Mouse (Mus musculus) embryo, embryonic 10 days (tissue): ENCODE data around the gene Isg20.

Source experiments
- DNase-seq: peaks from one replicate; pipeline ENCODE4 v3.0.0-alpha.2; 2015; ENCODE audit warnings: low spot score

Gene Isg20

DNA sequence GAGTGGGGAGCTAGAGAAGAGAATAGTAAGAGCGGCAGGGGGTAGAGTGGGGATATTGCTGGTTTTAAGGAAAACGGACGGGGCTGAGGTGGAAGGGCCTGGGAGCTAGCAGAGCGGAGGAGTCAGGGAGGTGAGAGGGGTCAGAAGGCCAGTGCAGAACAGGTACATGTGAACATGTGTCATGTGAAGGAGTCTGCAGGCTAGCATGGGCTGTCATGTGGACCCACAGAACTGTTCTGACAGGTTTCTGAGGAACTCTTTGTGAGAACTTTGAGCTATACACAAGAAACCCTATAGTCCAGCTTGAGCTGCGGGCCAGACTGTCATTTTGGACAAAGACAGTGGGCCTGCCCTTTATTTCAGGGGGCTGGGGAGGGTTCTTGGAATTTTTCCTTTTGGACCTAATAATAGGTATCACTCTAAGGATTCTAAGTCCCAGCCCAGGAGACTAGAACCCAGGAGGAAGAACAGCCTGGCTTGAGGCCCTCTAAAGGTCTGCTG lies at the start of gene Isg20:
Gene Isg20, plus strand, starts transcription at position 451 of the 501 bp plus-strand sequence.
- DNase-seq, result no peak

DNA sequence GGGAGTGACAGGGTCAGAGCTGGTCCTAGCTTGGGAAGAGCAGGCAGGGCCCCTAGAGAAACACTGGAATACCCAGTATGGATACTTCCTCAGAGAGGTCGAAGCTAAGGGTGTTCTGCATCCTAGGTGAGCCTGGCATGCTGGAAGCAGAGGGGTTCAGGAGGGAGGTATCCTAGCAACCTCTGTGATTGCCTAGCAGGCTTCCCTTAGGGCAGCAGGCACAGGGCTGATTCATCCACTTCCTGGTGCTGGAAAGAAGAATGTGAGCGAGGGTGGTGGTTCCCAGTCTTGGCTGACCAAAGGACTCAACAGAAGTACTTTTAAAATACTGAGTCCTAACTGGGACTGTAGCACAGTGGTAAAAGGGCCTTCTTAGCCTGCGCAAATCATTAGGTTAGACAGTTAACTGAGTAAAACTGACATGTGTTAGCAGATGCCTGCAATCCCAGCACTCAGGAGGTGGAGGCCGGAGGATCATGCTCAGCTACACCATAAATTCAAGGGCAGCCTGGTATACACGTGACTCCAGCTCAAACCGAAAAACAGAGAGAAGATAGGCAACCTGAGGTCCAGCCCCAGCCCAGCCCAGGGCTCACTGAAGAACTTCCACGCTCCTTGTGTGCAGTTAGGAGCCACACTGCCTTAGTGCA lies 49.3 kb upstream of the Isg20 start:
- DNase-seq, result no peak

DNA sequence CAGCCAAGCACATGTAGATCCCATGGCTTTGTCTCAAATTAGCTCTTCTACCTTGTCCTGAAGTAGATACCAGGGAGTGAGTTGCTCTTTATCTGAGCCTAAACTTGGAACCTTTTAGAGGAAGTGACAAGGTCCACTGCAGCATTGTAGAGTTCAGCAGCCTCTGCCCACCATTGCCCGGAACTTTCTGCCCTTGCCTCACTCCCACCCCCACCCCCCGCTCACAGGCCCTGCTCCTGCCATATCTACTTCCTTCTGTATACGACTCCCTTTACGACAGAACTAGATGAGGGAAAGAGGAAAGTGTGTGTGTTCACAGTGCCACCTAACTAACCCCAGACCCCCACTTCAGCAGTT lies 48.8 kb upstream of the Isg20 start:
- no peak for DNase-seq

DNA sequence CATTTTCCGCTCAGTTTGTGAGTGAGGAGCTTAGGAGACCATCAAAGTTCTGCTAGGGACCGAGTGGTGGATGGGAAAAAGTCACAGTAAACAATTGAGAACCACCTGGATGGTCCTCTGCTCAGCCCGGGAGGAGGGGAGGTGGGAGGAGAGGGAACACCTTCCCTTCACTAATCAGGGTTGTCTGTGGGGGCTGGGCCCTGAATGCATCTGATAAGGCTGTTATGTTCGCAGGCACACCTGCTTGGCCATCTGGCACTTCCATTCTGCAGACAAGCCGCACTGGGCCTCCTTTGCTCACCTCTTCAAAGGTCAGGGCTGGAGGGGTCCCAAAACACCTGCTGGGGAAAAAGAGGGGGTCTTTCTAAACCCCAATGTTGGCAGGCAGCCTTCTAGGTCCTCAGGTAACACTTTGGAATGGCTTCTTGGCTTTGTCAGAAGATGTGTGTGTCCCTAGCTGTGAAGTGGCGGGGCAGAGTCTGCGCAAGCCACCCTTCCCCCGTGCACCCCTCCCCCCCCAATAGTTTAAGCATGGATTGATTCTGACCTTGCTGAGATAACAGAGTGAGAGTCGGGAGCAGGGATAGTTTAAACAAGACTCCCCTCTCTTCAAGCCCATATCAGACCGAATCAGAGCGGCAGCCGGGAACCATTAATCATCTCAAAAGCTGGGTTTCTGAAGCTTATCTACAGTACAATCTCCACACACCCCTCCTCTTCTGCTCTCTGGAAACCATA lies 47.8 kb upstream of the Isg20 start:
- DNase-seq, result no peak

DNA sequence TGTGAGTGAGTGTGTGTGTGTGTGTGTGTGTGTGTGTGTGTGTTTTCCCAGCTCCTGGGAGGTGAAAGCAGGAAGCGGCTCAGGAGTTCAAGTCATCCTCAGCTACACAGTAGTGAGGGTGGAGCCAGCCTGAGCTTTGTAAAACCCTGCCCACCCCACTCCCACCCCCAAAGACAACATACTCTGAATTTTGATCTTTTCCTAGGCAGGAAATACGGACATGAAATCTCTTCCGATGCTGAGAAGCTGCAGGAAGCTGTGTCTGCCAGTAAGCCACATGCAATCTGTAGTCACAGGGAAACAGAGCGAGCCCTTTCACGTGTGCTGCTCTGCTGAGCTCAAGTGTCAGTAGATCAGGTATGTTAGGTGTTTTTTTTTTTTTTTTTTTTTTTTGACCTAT lies 44.5 kb upstream of the Isg20 start:
- DNase-seq, result no peak

DNA sequence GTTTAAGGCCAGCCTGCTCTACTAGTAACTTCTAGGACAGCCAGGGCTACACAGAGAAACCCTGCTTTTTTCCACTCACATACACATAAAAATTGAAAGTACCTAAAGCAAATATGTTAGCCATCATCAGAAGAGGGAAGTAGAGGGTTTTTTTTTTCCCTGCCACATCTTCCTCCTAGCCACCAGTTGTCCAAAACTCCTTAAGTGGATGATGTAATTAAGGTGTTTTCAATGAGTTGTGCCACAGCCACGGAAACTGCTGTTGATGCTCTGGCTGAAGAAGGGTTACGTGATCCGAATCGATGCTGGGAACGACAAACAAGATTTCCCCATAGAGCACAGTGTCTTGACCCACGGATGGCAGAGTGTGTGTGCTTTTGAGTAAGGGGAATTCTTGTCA lies 40.9 kb upstream of the Isg20 start:
- DNase-seq, result no peak

DNA sequence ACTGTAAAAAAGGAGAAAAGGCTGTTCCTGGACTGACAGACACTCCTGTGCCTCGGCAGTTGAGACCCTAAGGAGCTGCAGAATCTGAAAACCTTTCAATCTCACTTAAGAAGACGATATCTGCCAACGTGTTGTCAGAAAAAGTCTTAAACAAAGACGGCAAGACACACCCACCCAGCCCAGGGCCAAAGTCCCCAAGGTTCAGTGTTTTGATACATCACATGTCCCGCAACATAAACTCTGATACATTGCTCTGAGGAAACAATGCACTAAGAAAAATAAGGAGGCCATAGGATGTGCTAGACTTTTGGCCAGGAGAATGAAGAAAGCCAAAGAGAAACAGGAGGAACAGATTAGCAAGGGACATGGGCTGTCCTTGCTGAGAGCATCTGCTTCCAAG lies 40.4 kb upstream of the Isg20 start:
- no peak for DNase-seq

DNA sequence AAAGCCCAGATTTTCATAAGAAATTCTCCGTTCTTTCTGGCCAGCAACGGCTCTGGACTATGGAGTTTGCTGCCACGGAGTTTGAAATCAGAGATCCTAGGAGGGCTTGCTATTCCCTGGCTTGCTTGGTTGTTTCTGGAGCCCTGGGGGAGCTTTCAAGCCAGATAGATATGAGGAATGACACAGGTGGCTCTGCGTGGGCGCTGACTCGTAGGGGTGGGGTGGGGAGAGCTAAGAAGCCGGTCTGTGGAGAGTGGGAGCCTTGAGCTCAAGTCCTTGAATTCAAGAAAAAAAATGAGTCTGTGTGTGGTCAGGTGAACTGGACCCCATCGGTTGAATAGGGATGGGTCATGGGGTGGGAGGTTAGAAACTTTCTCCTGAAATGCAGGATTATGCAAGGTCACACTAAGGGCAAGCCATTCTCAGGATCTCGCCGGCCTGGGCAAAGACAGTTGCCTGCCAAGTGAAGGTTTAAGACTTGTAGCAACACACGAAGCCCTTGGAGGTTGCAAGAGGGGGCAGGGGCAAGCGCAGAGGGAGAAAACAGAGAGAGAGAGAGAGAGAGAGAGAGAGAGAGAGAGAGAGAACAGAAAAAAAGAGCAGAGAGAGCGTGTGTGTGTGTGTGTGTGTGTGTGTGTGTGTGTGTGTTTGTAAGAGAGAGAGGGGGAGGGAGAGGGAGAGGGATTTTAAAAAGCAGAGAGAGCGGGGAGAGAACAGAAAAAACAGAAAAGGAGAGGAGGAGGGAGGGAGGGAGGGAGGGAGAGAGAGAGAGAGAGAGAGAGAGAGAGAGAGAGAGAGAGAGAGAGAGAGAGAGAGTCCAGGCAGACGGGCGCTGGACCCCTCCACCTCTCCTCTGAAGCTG lies 31.4 kb upstream of the Isg20 start:
- peak; percentile 61 for DNase-seq

DNA sequence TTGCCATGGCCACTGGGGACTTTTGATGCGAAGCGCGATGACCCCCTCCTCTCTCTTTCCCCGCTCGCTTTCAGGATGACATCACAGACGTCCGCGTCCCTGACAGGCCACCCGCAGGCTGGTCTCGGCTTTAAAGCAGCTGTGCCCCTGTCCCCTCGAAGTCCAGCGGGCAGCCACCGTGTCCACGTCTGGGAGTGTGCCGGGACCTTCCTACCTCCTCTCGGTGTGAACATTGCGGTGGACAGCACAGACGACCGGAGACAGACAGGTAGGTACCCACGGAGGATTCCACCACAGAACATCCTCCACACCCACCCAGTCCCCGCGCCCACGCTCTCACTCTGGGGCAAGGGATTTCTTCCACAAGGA lies 30.8 kb upstream of the Isg20 start:
- DNase-seq, result peak; percentile 87

DNA sequence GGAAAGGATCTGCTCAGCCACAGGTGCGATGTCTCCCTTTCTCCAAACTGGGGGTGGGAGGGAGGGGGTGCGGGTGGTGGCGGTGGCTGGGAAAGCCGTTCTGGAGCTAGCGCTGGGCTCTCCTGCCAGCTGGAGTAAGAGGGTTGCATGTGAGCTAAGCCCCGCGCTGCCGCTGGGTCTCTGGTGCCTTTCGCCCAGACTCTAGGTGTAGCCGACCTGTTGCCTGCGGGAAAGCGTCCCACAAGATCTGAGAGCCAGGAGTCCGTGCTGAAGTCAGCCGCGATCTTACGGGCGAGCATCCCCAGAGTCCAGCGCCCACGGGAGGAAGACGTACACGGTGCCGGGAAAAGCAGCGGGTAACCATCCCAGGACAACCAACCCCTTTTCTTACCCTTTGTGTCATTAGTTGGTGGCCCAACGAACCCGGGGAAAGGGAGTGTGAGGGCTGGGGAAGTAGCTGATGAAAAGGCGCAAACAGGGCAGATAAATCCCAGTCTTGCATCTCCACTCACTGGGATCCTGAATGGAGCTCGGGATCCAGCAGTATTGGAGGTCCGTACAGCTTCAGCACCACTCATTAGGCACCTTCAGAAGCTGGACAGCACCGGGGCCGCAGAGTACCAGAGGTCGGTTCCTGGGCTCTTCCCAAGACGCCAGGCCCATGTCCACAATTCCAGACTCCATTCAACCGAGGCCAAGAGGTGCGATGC lies 30.1 kb upstream of the Isg20 start:
- peak; percentile 52 for DNase-seq

DNA sequence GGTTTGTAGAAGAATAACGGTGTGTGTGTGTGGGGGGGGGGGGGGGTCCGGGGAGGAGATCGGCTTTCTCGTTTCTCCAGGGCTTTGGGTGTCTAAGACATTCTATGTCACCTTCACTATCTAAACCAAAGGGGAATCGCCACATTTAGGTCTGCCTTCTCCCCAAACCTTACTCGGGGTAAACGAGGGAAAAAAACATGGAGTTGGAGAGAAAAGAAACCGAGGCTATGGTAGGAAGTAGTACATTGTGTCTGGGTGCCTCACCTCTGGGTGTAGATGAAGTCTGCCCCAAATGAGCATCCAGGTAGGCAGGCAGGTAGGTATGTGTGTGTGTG lies 29.5 kb upstream of the Isg20 start:
- DNase-seq, result no peak

DNA sequence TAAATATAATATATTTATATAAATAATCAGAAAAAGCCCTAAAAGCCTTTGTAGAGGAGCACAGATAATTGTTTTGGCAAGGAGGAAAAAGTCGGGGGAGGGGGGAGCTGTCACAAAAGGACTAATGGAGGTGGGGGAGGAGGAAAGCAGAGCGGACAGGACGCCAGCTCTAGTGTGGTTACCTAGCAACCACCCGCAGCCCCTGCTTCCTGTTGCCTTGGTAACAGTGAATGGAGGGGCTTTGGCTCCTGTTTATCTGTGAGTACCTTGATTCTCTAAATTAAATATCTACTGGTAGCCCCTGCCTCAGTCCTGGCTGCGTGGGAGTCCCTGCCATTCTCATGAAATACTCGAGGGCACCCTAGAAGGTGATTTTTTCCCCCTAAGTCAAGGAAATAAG lies 29.1 kb upstream of the Isg20 start:
- peak; percentile 84 for DNase-seq

DNA sequence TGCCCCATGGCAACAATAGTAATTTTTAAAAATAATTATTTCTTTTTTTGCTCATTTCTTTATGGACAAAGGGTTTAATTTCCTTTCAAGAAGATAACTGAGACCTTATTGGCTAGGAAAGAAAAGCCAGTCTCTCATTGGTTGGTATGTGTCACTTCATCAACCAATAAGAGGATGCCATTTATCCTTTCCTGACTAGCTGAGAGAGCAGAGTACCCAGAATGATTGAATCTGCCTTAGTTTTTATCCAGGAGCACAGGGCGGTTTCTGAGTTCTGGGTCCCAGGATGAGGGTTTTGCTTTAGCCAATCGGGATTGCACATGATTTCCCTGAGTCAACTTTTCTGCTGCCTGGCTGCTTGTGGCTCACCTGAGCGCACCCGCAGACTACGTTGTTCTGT lies 27.8 kb upstream of the Isg20 start:
- DNase-seq, result no peak

DNA sequence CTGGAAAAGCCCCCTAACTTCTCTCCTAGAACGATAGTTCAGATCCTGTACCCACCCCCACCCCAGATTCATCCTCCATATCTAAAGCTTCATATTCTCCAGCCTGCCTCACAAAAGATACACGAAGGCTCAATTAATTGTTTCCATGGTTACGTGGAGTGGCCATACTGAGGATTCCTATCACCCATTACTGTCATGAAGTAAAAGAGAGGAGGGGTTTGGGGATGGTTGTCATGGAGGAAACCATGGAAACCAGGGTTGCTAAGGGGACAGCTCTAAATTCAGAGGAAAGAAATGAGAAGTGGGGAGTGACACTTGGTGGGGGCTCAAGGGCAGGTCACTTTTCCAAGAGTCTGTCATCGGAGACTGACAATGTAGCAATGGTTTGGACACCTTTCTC lies 26.7 kb upstream of the Isg20 start:
- DNase-seq, result peak; percentile 55

DNA sequence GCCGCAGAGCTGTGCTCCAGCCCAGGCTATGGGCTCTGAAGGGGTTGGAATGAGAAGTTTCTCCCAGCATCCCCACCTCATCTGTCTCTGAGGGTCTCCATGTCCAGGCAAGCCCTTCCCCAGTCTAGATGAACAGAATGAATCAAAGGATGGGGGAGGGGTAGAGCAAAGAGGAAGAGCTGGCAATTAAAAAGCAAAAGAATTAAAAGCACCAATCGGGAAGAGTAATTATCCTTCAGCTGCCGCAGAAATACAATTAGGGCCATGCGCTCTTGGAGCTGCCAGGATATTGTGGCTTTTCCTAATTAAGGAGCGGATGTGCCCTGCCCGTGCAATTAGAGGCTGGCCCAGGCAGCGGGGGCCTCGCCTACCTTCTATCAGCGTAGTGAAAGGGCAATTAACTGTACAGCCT lies 25.8 kb upstream of the Isg20 start:
- peak; percentile 29 for DNase-seq

DNA sequence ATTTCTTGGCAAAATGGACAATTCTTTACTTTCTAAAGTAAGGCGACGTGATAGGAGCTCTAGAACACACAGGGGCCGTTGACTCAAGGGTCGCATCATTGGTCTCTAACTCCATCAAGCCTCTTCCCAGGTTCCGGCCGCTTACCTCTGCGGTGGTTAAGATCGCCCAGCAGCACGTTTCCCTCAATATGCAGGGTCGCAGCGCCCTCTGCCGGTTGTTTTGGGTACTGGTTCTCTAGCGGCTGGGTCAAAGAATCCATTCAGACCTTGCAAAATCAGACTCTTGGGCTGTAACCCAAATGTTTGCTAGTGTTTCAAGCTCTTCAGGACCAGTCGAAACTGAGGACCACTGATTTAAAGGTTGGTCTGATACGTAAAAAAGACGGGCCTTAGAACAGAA lies 22.6 kb upstream of the Isg20 start:
- peak; percentile 87 for DNase-seq

DNA sequence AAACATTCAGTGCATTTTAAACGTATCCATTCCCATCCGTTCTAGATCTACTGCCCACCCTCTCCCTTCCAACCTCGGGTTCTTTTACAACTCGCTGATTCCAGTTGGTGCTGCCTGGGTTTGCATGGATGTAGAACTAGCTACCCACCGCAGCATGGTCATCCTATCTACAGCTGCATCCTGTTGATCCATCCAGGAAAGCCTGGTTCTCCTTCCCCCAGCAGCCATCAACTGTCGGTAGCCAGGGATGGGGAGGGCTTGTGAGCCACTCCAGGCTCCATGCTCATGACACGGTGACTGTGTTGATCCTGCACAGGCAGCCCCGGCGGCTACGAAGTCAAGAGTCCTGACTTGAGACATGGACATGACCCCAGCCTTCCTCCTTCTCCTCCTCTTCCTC lies 19.3 kb upstream of the Isg20 start:
- DNase-seq, result no peak

DNA sequence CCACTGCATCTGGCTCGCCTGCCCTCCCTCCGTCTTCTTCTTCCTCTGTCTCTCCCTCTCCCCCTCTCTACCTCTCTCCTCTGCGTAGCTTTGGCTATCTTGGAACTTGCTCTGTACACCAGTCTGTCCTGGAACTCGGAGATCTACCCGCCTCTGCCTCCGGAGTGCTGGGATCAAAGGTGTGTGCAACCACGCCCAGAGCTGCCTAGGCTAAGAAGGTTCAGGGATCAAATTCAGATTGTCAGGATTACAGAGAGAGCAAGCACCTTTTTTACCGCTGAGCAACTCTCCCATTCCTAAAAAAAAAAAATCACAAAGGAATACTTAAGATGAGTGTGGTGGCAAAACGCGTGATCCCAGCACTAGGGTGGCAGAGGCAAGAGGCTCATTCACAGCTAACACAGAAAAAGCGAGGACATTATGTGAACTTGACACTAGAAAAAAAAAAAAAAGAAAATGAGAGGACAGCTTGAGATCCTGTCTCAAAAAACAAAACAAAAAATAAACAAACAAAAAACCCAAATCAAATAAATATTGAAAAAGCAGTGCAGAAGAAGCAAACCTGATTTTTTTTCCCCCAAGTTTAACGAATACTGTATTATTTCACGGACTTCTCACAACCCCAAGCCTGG lies 18.1 kb upstream of the Isg20 start:
- no peak for DNase-seq

DNA sequence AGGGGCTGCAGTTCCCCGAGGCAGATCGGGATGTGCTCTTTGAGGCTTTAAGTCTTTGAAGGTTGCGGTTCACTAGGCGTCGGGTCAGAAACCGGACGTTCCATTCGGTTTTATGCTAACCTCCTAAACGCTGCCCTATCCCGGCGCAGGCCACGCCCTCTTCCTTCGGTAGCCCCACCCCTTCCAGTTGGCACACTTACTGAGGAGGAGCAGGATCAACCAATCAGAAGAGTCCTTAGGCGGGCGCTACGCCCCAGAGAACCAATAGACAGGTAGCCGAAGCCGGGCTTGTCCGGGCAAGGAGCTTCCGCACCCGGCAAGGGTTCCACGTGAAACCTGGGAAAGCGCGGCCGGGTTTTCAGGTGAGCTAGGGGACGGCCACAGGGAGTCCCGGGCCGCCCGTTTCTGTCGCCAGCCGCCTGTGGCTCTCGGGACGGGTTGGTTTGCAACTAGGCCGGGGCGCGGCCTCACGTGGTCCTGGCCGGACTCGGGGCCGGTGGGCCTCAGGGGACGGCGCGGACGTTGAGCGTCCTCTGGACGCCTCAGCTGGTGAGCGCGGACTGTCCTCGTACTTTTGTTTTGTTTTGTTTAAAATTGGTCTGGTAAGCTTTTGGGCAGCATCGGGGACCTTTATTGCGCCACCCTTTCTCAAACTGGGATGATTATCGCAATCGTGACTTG lies 17.4 kb upstream of the Isg20 start, which contains the start of gene Aen:
Gene Aen, plus strand, starts transcription at position 202 of the 681 bp plus-strand sequence.
- DNase-seq, result peak; percentile 99

DNA sequence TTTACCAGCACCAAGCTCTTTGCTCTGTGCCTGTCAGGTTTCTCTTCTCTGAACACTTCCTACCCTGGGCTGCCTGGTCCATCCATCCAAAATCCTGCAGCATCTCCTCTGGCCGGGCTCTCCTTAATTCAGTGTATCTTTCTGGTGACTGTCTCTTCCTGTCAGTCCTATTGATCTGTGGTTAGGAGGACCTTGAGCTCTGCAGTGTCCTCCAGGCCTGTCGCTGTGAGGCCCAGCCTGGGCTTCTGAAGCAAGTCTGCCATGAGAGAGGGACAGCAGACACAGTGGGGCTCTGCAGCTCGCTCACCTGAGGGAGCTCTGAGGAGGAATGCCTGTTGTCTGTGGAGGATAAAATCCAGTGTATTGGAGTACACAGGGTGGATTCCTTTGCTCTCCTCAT lies 15.7 kb upstream of the Isg20 start:
- no peak for DNase-seq

DNA sequence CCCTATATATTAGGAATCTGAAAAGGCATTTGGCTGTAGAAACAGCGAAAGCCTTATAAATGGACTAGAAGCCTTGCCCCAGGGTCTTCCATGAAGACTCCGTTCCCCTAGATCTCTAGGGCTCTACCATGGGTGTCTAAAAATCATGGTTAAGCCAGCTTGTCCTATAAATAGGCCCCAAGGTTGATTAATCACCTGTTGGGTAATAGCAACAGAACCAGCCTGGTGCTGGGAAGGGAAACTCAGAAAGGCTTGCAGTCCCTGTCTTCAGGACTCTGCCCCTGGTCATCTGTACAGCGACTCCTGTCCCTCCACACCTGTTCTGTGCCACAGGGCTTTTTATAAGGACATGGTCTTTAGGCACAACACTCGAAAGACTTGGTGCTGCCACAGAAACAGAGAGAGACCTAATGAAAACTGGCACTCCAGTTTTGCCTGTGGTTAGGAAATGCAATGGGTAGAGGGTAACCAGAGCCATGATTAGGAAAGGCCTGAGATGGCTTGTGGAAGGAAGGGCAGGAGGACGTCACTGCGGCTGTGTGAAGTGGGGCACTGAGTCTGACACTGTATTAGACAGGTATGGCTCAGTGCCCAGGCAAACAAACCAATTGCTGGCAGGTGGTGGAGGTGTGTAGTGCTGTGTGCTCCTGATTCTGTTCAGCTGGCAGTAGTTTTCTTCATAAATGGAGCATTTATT lies 9.9 kb upstream of the Isg20 start:
- no peak for DNase-seq
